ENCODE assay signal across 24 mouse cellular contexts in the genomic region with DNA sequence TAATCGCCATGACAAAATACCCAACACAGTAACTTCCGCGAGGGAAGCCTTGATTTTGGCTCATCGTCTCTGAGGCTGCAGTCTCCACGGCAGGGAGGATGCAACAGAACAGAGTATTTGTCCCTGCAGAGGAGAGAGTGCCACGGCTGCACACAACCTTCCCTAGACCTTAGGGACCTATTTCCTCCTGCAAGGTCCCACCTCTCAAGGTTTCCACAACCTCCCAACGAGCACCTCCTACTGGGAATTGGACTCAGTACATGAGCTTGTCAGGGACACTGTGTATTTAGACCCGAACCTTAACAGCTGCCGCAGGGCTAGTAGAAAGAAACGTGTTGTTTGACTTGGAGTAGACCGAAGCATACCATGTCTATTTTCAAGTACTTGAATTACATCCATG.
A peak's percentile ranks its signal among the peaks of the same experiment; 100 is the strongest.
DNase-seq lines count a peak whose midpoint lies in the region; ATAC-seq and TF ChIP-seq lines count a peak whose summit lies in the region.
"Had no signal": no experiment of that assay in that cellular context is flagged by ENCODE, and none has a peak within 500 bp of the region (broad histone marks: within the 10 kb centered on the region; RNA-seq: fewer than 3 reads in every experiment).

No protein-coding gene starts in this region.

- no peak overlapping the region for H3K9ac ChIP-seq in hindbrain, embryonic 12.5 days
- no peak overlapping the region for H3K9ac ChIP-seq in hindbrain, embryonic 14.5 days
- H3K9ac ChIP-seq in midbrain, embryonic 14.5 days (replicated peaks; ENCODE audit: low read length): no peak overlapping the region
- no peak overlapping the region for H3K9ac ChIP-seq in neural tube, embryonic 14.5 days (replicated peaks; ENCODE audit: low read depth, low read length)
- no peak overlapping the region for H3K9ac ChIP-seq in neural tube, embryonic 15.5 days (replicated peaks)
- H3K9ac ChIP-seq: embryonic facial prominence, embryonic 13.5 days; forebrain, embryonic 13.5 days; hindbrain, embryonic 15.5 days had no signal

- H3K4me1 ChIP-seq in cerebellum, adult 2 months (ENCODE audit: control insufficient read depth, insufficient read depth, low read length): no peaks in the 10 kb centered on the region; the same call in 1 of the 2 replicates
- peaks cover 25% of the 10 kb centered on the region for H3K4me1 ChIP-seq in hindbrain, embryonic 12.5 days
- H3K4me1 ChIP-seq in hindbrain, embryonic 14.5 days (replicated peaks; ENCODE audit: control insufficient read depth, insufficient read depth, low read length): peaks cover 36% of the 10 kb centered on the region
- peaks cover 34% of the 10 kb centered on the region for H3K4me1 ChIP-seq in midbrain, embryonic 14.5 days (ENCODE audit: control insufficient read depth, insufficient read depth, low read length)
- peaks cover 24% of the 10 kb centered on the region for H3K4me1 ChIP-seq in midbrain, embryonic 10.5 days
- H3K4me1 ChIP-seq in neural tube, embryonic 14.5 days (ENCODE audit: control insufficient read depth, insufficient read depth, low read length): peaks cover 27% of the 10 kb centered on the region
- H3K4me1 ChIP-seq in neural tube, embryonic 15.5 days: peaks cover 32% of the 10 kb centered on the region

- ATAC-seq in hindbrain, embryonic 12.5 days (ENCODE audit: low FRiP score): no peak
- ATAC-seq in hindbrain, embryonic 14.5 days (ENCODE audit: low FRiP score): no peak
- no peak for ATAC-seq in midbrain, embryonic 14.5 days (ENCODE audit: low FRiP score, low TSS enrichment)
- no peak for ATAC-seq in neural tube, embryonic 14.5 days (ENCODE audit: low read depth)
- ATAC-seq in neural tube, embryonic 15.5 days (ENCODE audit: low FRiP score): no peak
- ATAC-seq: activated CD4-positive, CD25-positive, alpha-beta regulatory T cell, adult 4 months; forebrain, embryonic 13.5 days; forebrain, embryonic 16.5 days had no signal

- no peaks in the 10 kb centered on the region for H3K9me3 ChIP-seq in hindbrain, embryonic 12.5 days (replicated peaks)
- H3K9me3 ChIP-seq in hindbrain, embryonic 14.5 days (ENCODE audit: control insufficient read depth, low read length): no peaks in the 10 kb centered on the region
- no peaks in the 10 kb centered on the region for H3K9me3 ChIP-seq in midbrain, embryonic 14.5 days (ENCODE audit: control insufficient read depth, low read length)
- H3K9me3 ChIP-seq in midbrain, embryonic 10.5 days (replicated peaks): no peaks in the 10 kb centered on the region
- H3K9me3 ChIP-seq in neural tube, embryonic 14.5 days (ENCODE audit: control insufficient read depth, low read length): no peaks in the 10 kb centered on the region
- no peaks in the 10 kb centered on the region for H3K9me3 ChIP-seq in neural tube, embryonic 15.5 days (replicated peaks)
- H3K9me3 ChIP-seq: embryonic facial prominence, embryonic 13.5 days; forebrain, embryonic 10.5 days; forebrain, embryonic 13.5 days; hindbrain, embryonic 10.5 days; hindbrain, embryonic 15.5 days had no signal

- no peak for TF ChIP-seq POLR2A in cerebellum, adult 2 months (IDR thresholded peaks at IDR 0.05; ENCODE audit: borderline replicate concordance, insufficient read depth, low read length)

- H3K27me3 ChIP-seq in cerebellum, adult 2 months (ENCODE audit: control insufficient read depth, insufficient read depth, low read length): peaks cover 1% of the 10 kb centered on the region; the same call in 1 of the 2 replicates
- peaks cover 14% of the 10 kb centered on the region for H3K27me3 ChIP-seq in hindbrain, embryonic 12.5 days
- no peaks in the 10 kb centered on the region for H3K27me3 ChIP-seq in hindbrain, embryonic 14.5 days (ENCODE audit: control insufficient read depth, insufficient read depth, low read length)
- H3K27me3 ChIP-seq in midbrain, embryonic 14.5 days (ENCODE audit: control insufficient read depth, insufficient read depth, low read length): no peaks in the 10 kb centered on the region
- peaks cover 48% of the 10 kb centered on the region for H3K27me3 ChIP-seq in midbrain, embryonic 10.5 days (ENCODE audit: low read depth, poor library complexity, severe bottlenecking)
- H3K27me3 ChIP-seq in neural tube, embryonic 14.5 days (ENCODE audit: control insufficient read depth, insufficient read depth, low read length): no peaks in the 10 kb centered on the region
- no peaks in the 10 kb centered on the region for H3K27me3 ChIP-seq in neural tube, embryonic 15.5 days (replicated peaks)
- H3K27me3 ChIP-seq: embryonic facial prominence, embryonic 13.5 days; forebrain, embryonic 13.5 days; hindbrain, embryonic 15.5 days had no signal

- peak; percentile 31 to 32 for DNase-seq in cerebellum, postnatal 10 days
- DNase-seq in cerebellum, adult 2 months: no peak
- DNase-seq in hindbrain, embryonic 14.5 days (ENCODE audit: low spot score): no peak
- DNase-seq in midbrain, embryonic 14.5 days: no peak
- no peak for DNase-seq in midbrain, embryonic 10.5 days (ENCODE audit: low spot score)
- DNase-seq: adrenal gland, adult 8-10 months; adrenal gland, postnatal 25 days; cerebellum, adult 11-12 months; cerebellum, adult 9-10 months; cerebellum, postnatal 25 days; gastrocnemius, postnatal 10 days; gastrocnemius, postnatal 36 days; heart, postnatal 36 days had no signal

- TF ChIP-seq CTCF in cerebellum, adult 2 months (IDR thresholded peaks at IDR 0.05; ENCODE audit: borderline replicate concordance, insufficient read depth, low read depth, low read length): no peak

- 73% methylated on average over 11 of the region's 11 CpGs for WGBS in cerebellum, adult 2 months
- 73% methylated on average over 11 of the region's 11 CpGs for WGBS in hindbrain, embryonic 12.5 days
- 70% methylated on average over 11 of the region's 11 CpGs for WGBS in hindbrain, embryonic 14.5 days
- WGBS in midbrain, embryonic 14.5 days: 71% methylated on average over 11 of the region's 11 CpGs
- WGBS in midbrain, embryonic 10.5 days: 88% methylated on average over 11 of the region's 11 CpGs
- WGBS in neural tube, embryonic 14.5 days: 71% methylated on average over 11 of the region's 11 CpGs
- WGBS in neural tube, embryonic 15.5 days: 71% methylated on average over 11 of the region's 11 CpGs

- no peaks in the 10 kb centered on the region for H3K36me3 ChIP-seq in hindbrain, embryonic 12.5 days
- H3K36me3 ChIP-seq in hindbrain, embryonic 14.5 days (replicated peaks; ENCODE audit: control insufficient read depth, insufficient read depth): no peaks in the 10 kb centered on the region
- H3K36me3 ChIP-seq in midbrain, embryonic 14.5 days (ENCODE audit: control insufficient read depth, insufficient read depth, low read length): no peaks in the 10 kb centered on the region
- H3K36me3 ChIP-seq in midbrain, embryonic 10.5 days: no peaks in the 10 kb centered on the region
- H3K36me3 ChIP-seq in neural tube, embryonic 14.5 days (ENCODE audit: control insufficient read depth, insufficient read depth, low read length): no peaks in the 10 kb centered on the region
- H3K36me3 ChIP-seq in neural tube, embryonic 15.5 days: no peaks in the 10 kb centered on the region
- H3K36me3 ChIP-seq: embryonic facial prominence, embryonic 13.5 days; forebrain, embryonic 10.5 days; hindbrain, embryonic 10.5 days; hindbrain, embryonic 15.5 days had no signal

- H3K4me2 ChIP-seq in hindbrain, embryonic 12.5 days (replicated peaks): no peak overlapping the region
- H3K4me2 ChIP-seq in hindbrain, embryonic 14.5 days (replicated peaks): no peak overlapping the region
- no peak overlapping the region for H3K4me2 ChIP-seq in midbrain, embryonic 14.5 days (ENCODE audit: low read length)
- H3K4me2 ChIP-seq in neural tube, embryonic 14.5 days (ENCODE audit: low read depth, low read length): no peak overlapping the region
- no peak overlapping the region for H3K4me2 ChIP-seq in neural tube, embryonic 15.5 days
- H3K4me2 ChIP-seq: embryonic facial prominence, embryonic 13.5 days; forebrain, embryonic 13.5 days; heart, embryonic 11.5 days; hindbrain, embryonic 15.5 days had no signal

- no peak overlapping the region for H3K4me3 ChIP-seq in cerebellum, adult 2 months (replicated peaks; ENCODE audit: insufficient read depth, low read depth, low read length)
- H3K4me3 ChIP-seq in hindbrain, embryonic 12.5 days: no peak overlapping the region
- no peak overlapping the region for H3K4me3 ChIP-seq in hindbrain, embryonic 14.5 days (replicated peaks; ENCODE audit: low read length)
- no peak overlapping the region for H3K4me3 ChIP-seq in midbrain, embryonic 14.5 days (replicated peaks; ENCODE audit: low read depth, low read length)
- no peak overlapping the region for H3K4me3 ChIP-seq in midbrain, embryonic 10.5 days
- no peak overlapping the region for H3K4me3 ChIP-seq in neural tube, embryonic 14.5 days (ENCODE audit: low read depth, low read length)
- no peak overlapping the region for H3K4me3 ChIP-seq in neural tube, embryonic 15.5 days (replicated peaks)
- H3K4me3 ChIP-seq: embryonic facial prominence, embryonic 13.5 days; forebrain, embryonic 10.5 days; forebrain, embryonic 13.5 days; hindbrain, embryonic 10.5 days; hindbrain, embryonic 15.5 days had no signal

- H3K27ac ChIP-seq in cerebellum, adult 2 months (ENCODE audit: insufficient read depth, low read length): no peak overlapping the region
- H3K27ac ChIP-seq in hindbrain, embryonic 12.5 days: 0 out of 2 replicates have a peak overlapping the region, but pooled peaks have one; percentile 35
- H3K27ac ChIP-seq in hindbrain, embryonic 14.5 days: no peak overlapping the region; the same call in 1 of the 2 replicates
- peak overlapping the region; percentile 53 for H3K27ac ChIP-seq in midbrain, embryonic 14.5 days (replicated peaks; ENCODE audit: low read depth, low read length)
- H3K27ac ChIP-seq in midbrain, embryonic 10.5 days (replicated peaks): no peak overlapping the region
- peak overlapping the region; percentile 22; the same call in 1 of the 2 replicates for H3K27ac ChIP-seq in neural tube, embryonic 14.5 days (ENCODE audit: low read depth, low read length)
- H3K27ac ChIP-seq in neural tube, embryonic 15.5 days (replicated peaks): no peak overlapping the region
- H3K27ac ChIP-seq: embryonic facial prominence, embryonic 13.5 days; forebrain, embryonic 10.5 days; forebrain, embryonic 13.5 days; hindbrain, embryonic 10.5 days; hindbrain, embryonic 15.5 days had no signal

Comparison
In these comparisons a context has a peak if more than half of its experiments do, and no peak if none do; other contexts are left out.
1. DNase-seq: peak in cerebellum, postnatal 10 days (2 of 2); none in cerebellum, adult 2 months (0 of 2), hindbrain, embryonic 14.5 days (single experiment), midbrain, embryonic 14.5 days (single experiment) and midbrain, embryonic 10.5 days (single experiment).
2. H3K27ac ChIP-seq: peak in hindbrain, embryonic 12.5 days (single experiment), midbrain, embryonic 14.5 days (single experiment) and neural tube, embryonic 14.5 days (single experiment); none in cerebellum, adult 2 months (single experiment), hindbrain, embryonic 14.5 days (single experiment), midbrain, embryonic 10.5 days (single experiment) and neural tube, embryonic 15.5 days (single experiment).